Mouse (Mus musculus) embryonic fibroblast, embryonic 13.5 days (primary cell): ENCODE data around the gene Trappc10.

Experiments
- CTCF ChIP-seq: IDR thresholded peaks from 2 replicates; pipeline ENCODE4 v1.5.1; 2011; ENCODE audit warnings: mild to moderate bottlenecking, control low read depth, low read length, moderate library complexity, borderline replicate concordance; ENCODE audit not compliant: insufficient read depth
- POLR2A ChIP-seq: IDR thresholded peaks from 2 replicates; pipeline ENCODE4 v1.6.1; 2011; ENCODE audit warnings: low read depth, mild to moderate bottlenecking, control low read depth, low read length, moderate library complexity

- TF ChIP-seq CTCF (no peak), POLR2A (no peak)
Measured at GRCm38 (mm10) chr10:78211311-78211710, 33.1 kb downstream of the Trappc10 start.
